Mouse (Mus musculus) hindbrain, embryonic 12.5 days (tissue): Measurements from ENCODE around the gene Tmem199. TPM values are rescaled to one million over a fixed set of nuclear protein-coding genes. Genes with fewer than 3 reads are reported as not detected.

Experiments
- ATAC-seq: fragments of 200-750 bp; cut with Nextera tagmentation; 2 replicates; pipeline ENCODE4 v1.8.0; 2017; ENCODE audit warnings: moderate TSS enrichment; ENCODE audit not compliant: low FRiP score
- H3K27ac ChIP-seq: fragments of 300-500 bp; sonication (generic); 2 replicates; pipeline ENCODE4 v1.5.1; 2016; ENCODE audit warnings: mild to moderate bottlenecking
- H3K27me3 ChIP-seq: fragments of 300-500 bp; sonication (generic); 2 replicates; pipeline ENCODE4 v1.6.1; 2016; ENCODE audit warnings: mild to moderate bottlenecking
- H3K36me3 ChIP-seq: fragments of 300-500 bp; sonication (generic); 2 replicates; pipeline ENCODE4 v1.6.1; 2016; ENCODE audit warnings: mild to moderate bottlenecking
- H3K4me1 ChIP-seq: fragments of 300-500 bp; sonication (generic); 2 replicates; pipeline ENCODE4 v1.6.1; 2016
- H3K4me2 ChIP-seq: fragments of 300-500 bp; sonication (generic); replicated peaks from 2 replicates; pipeline ENCODE4 v1.6.1; 2016; ENCODE audit warnings: mild to moderate bottlenecking
- H3K4me3 ChIP-seq: fragments of 300-500 bp; sonication (generic); 2 replicates; pipeline ENCODE4 v1.5.1; 2016; ENCODE audit warnings: mild to moderate bottlenecking
- H3K9ac ChIP-seq: fragments of 300-500 bp; sonication (generic); 2 replicates; pipeline ENCODE4 v1.6.1; 2016; ENCODE audit warnings: mild to moderate bottlenecking, moderate library complexity
- H3K9me3 ChIP-seq: fragments of 300-500 bp; sonication (generic); replicated peaks from 2 replicates; pipeline ENCODE4 v1.6.1; 2016; ENCODE audit warnings: mild to moderate bottlenecking
- WGBS: fragments of 180-500 bp; shearing (Covaris S2); methylation state at CpG from one replicate; pipeline ENCODE4 v1.1.7; 2016; 5-methylcytosine and 5-hydroxymethylcytosine counted together
- polyA plus RNA-seq: library from polyadenylated mRNA; unstranded; fragments of >200 nt; fragmentation: Nextera tagmentation; extraction: Ambion mirVana; gene quantifications from 2 replicates; pipeline ENCODE4 v1.2.1, GENCODE M21; 2016

The Tmem199 gene
- polyA plus RNA-seq, 1 experiment from 2014 or later: 75.2 TPM

- Histone ChIP-seq H3K4me2 (peak within 1 kb of the TSS; percentile 92), H3K4me3 (peak within 1 kb of the TSS; percentile 75), H3K27me3 (peaks cover 43% of the 10 kb centered on the region), H3K27ac (peak within 1 kb of the TSS; percentile 95), H3K36me3 (no peaks in the 10 kb centered on the region), H3K4me1 (peaks cover 26% of the 10 kb centered on the region), H3K9me3 (no peaks in the 10 kb centered on the region), H3K9ac (peak within 1 kb of the TSS; percentile 59)
- ATAC-seq: no peak
- 35% methylated on average over 7 of the region's 7 CpGs for WGBS
These were observed 13.0 kb downstream of the Tmem199 start, which contains the start of gene Vtn for GRCm38 (mm10) chr11:78499004-78499403. Vtn (plus strand) TSS chr11:78499091.

DNA sequence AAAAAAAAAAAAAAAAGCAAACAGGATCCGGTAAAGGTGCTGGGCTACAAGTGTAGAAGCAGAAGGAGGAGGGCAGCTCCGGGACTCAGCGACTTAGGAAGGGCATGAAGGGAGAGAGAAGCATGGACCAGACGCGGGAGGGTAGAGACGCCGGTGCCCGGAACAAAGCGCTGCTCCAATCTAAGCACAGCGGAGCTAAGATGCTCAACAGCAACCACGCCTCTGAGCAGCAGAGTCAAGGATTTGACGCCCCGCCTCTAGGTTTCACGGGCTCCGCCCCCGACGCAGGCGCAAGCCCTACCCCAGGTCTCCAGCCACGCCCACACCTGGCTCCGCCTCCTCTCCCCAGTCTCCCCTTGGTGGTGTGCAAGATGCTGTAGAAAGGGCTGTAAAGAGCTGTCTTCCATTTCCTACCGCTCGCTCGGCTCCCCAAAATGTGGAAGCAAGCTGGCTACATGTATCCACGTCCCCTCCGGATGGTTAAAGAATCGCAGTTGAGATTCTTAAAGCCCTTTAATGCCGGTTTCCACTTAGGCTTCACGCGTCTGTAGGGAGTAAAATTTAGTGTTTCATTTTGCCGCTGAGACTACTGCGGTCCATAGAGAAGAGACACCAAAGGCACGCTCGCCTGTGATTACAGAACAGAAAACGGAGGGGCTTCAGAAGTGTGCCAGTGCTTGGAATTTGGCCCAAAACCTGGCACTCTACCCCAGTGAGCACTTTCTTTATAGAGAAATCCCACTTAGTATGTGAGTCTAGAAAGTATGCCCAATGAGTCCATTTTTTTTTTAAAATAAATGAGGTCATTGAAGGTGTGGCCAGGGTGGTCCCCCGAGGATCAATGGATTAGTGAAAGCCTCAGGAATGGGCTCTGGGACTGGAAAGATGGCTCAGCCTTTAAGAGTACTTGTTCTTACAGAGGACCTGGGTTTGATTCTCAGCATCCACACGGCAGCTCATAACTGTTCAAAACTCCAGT, 14.1 kb downstream of the Tmem199 start, which contains the start of gene Sarm1:
Sarm1 (minus strand) TSS at position 211 of the 979 bp plus-strand sequence.
- peaks cover 26% of the 10 kb centered on the region for H3K4me1 ChIP-seq
- peak within 1 kb of the TSS; percentile 89 for H3K9ac ChIP-seq
- no peaks in the 10 kb centered on the region for H3K9me3 ChIP-seq
- H3K36me3 ChIP-seq: no peaks in the 10 kb centered on the region
- peak; percentile 96 for ATAC-seq
- H3K27ac ChIP-seq: peak within 1 kb of the TSS; percentile 95
- peaks cover 43% of the 10 kb centered on the region for H3K27me3 ChIP-seq
- H3K4me3 ChIP-seq: peak within 1 kb of the TSS; percentile 75
- 4% methylated on average over 36 of the region's 36 CpGs for WGBS
- peak within 1 kb of the TSS; percentile 92 for H3K4me2 ChIP-seq

GRCm38 (mm10) chr11:78497071-78497541, 14.9 kb downstream of the Tmem199 start:
- WGBS: under 1% methylated on average over 44 of the region's 44 CpGs
- H3K4me2 ChIP-seq: peak overlapping the region; percentile 92
- peak; percentile 80 for ATAC-seq
- peaks cover 26% of the 10 kb centered on the region for H3K4me1 ChIP-seq
- peaks cover 43% of the 10 kb centered on the region for H3K27me3 ChIP-seq
- H3K4me3 ChIP-seq: peak overlapping the region; percentile 75
- H3K27ac ChIP-seq: peak overlapping the region; percentile 95
- H3K36me3 ChIP-seq: no peaks in the 10 kb centered on the region
- peak overlapping the region; percentile 89 for H3K9ac ChIP-seq
- no peaks in the 10 kb centered on the region for H3K9me3 ChIP-seq

- no peaks in the 10 kb centered on the region for H3K9me3 ChIP-seq
- 9% methylated on average over 6 of the region's 6 CpGs for WGBS
- H3K4me3 ChIP-seq: peak overlapping the region; percentile 75
These were observed 16.1 kb downstream of the Tmem199 start for GRCm38 (mm10) chr11:78495904-78496303.

DNA sequence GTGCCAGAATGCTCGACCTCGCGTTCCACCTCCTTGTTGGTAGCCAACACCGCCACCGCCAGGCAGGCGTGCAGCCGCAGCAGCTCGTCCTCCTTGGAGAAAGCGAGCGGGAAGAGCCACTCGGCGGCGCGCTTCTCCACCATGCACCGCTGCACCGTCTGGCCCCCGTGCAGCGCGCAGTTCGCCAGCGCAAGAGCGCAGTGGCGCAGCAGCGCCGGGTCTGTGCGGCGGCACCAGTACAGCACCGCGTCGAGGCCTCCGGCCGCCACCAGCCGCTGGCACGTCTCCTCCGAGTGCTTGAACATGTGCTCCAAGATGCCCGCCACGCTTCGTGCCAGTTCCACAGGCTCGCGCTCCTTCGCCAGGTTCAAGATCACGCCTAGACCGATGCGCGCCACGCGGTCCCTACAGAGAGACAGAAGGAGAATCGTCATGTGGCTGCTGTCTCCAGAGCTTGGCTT, 21.2 kb downstream of the Tmem199 start:
- ATAC-seq: peak; percentile 68
- peaks cover 76% of the 10 kb centered on the region for H3K27me3 ChIP-seq
- peaks cover 16% of the 10 kb centered on the region for H3K4me1 ChIP-seq
- 7% methylated on average over 48 of the region's 48 CpGs for WGBS
- H3K9me3 ChIP-seq: no peaks in the 10 kb centered on the region
- peak overlapping the region; percentile 54 for H3K4me2 ChIP-seq
- 0 out of 2 replicates have a peak overlapping the region, but pooled peaks have one; percentile 7 for H3K27ac ChIP-seq
- peaks cover 16% of the 10 kb centered on the region; the same call in 1 of the 2 replicates for H3K36me3 ChIP-seq
- H3K9ac ChIP-seq: peak overlapping the region; percentile 53
- H3K4me3 ChIP-seq: peak overlapping the region; percentile 26

More at GRCm38 (mm10) chr11:78495904-78496303, 16.1 kb downstream of the Tmem199 start:
- no peak for ATAC-seq
- Histone ChIP-seq H3K4me2 (peak overlapping the region; percentile 92), H3K27me3 (peaks cover 51% of the 10 kb centered on the region), H3K27ac (no peak overlapping the region), H3K9ac (peak overlapping the region; percentile 89), H3K36me3 (no peaks in the 10 kb centered on the region), H3K4me1 (peaks cover 28% of the 10 kb centered on the region)

DNA sequence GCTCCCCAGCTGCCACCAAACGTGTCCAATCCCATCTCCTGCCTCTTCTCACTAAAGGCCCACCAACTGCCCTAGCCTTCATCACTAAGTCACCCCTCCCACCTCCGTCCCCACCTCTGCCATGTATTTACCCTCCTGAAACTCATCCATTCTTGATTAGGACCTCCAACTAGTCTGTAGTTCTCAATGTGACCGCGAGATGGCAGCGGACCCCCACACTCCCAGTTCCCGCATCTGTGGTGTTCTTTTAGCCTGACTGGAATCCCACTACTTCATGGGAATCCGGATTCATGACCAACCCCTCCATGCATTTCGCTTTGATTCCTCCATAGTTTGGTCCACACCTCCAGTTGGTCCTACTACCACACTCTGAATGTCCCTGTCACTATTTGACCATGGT, 23.8 kb downstream of the Tmem199 start:
- H3K36me3 ChIP-seq: peaks cover 18% of the 10 kb centered on the region
- WGBS: 5% methylated on average over 8 of the region's 8 CpGs
- H3K4me2 ChIP-seq: no peak overlapping the region
- H3K27me3 ChIP-seq: peaks cover 61% of the 10 kb centered on the region
- no peak overlapping the region for H3K9ac ChIP-seq
- H3K4me3 ChIP-seq: no peak overlapping the region
- H3K9me3 ChIP-seq: no peaks in the 10 kb centered on the region
- peaks cover 9% of the 10 kb centered on the region for H3K4me1 ChIP-seq
- H3K27ac ChIP-seq: no peak overlapping the region
- ATAC-seq: no peak

GRCm38 (mm10) chr11:78483639-78484038, 28.3 kb downstream of the Tmem199 start:
- WGBS: 64% methylated on average over 7 of the region's 7 CpGs
- Histone ChIP-seq H3K27me3 (peaks cover 31% of the 10 kb centered on the region), H3K36me3 (peaks cover 33% of the 10 kb centered on the region), H3K9me3 (no peaks in the 10 kb centered on the region), H3K27ac (no peak overlapping the region), H3K4me2 (no peak overlapping the region), H3K9ac (no peak overlapping the region), H3K4me3 (no peak overlapping the region), H3K4me1 (no peaks in the 10 kb centered on the region)
- ATAC-seq: no peak

GRCm38 (mm10) chr11:78475289-78475688, 36.7 kb downstream of the Tmem199 start:
- WGBS: 92% methylated on average over 3 of the region's 3 CpGs
- ATAC-seq: no peak
- H3K4me1 ChIP-seq: no peaks in the 10 kb centered on the region
- no peaks in the 10 kb centered on the region for H3K9me3 ChIP-seq
- H3K36me3 ChIP-seq: peaks cover 13% of the 10 kb centered on the region; the same call in 1 of the 2 replicates
- H3K9ac ChIP-seq: no peak overlapping the region
- no peaks in the 10 kb centered on the region for H3K27me3 ChIP-seq
- H3K27ac ChIP-seq: no peak overlapping the region
- no peak overlapping the region for H3K4me2 ChIP-seq
- H3K4me3 ChIP-seq: no peak overlapping the region

DNA sequence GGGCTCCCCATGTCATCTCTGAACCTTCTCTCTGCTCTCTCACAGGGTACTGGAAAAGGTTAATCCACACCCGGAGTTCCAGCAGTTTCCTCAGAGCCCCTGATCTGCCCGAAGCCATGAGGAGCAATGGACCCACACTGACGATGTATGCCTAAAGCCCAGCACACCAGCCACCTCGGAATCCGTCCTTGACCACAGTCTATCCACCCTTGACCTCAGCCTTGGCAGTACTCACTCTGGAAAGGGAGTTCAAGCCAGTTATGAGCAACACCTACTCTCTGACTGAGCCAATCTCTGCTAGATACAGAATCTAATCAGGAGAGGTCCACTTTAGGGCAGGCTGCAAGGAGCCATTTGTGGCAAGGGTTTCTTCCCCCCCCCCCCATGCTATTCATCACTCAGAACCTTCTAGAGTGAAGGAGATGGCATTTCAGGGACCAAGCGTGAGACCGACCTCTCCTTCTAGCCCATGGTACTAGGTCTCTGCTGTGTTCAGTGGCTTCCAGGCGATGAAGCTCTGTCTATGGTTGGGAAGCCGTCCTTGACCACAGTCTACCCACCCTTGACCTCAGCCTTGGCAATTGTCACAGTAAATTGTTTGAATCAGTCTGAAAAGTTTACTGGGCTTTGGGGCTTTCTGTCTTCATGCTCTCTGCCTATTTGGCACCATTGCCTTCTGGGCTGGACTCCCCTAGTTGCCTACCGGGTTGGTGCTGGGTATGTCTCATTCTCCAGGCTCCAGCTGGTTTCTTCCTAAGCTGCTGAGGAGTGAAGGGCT, 40.5 kb downstream of the Tmem199 start:
- Histone ChIP-seq H3K27me3 (no peaks in the 10 kb centered on the region), H3K9me3 (no peaks in the 10 kb centered on the region), H3K9ac (no peak overlapping the region), H3K4me1 (peaks cover 3% of the 10 kb centered on the region), H3K27ac (no peak overlapping the region), H3K36me3 (peaks cover 11% of the 10 kb centered on the region; the same call in 1 of the 2 replicates), H3K4me3 (no peak overlapping the region), H3K4me2 (no peak overlapping the region)
- ATAC-seq: no peak
- WGBS: 89% methylated on average over 10 of the region's 10 CpGs

DNA sequence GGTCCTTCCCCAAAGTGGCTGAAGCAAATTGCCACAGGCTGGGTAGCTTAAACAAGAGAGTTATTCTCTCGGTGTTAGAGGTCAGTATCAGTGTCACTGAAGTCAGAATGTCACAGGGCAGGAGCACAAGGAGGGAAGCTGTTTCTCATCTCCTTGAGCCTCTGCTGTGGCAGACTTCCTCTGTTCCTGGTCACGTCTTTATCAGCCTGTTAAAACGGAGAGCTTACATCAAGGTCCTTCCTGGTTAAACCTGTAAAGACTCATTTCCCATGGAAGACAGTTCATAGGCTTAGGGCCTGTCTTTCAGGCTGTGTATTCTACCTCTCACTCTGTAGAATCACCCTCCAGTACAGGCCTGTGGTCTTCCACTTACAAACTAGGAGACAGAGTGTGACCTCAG, 44.0 kb downstream of the Tmem199 start:
- Histone ChIP-seq H3K27me3 (no peaks in the 10 kb centered on the region), H3K9me3 (no peaks in the 10 kb centered on the region), H3K4me3 (no peak overlapping the region), H3K9ac (no peak overlapping the region), H3K4me1 (peaks cover 14% of the 10 kb centered on the region), H3K4me2 (no peak overlapping the region), H3K27ac (no peak overlapping the region), H3K36me3 (0 out of 2 replicates have a peak, but pooled peaks cover 5% of the 10 kb centered on the region)
- ATAC-seq: no peak
- 66% methylated on average over 3 of the region's 3 CpGs for WGBS

- Histone ChIP-seq H3K27ac (no peak overlapping the region), H3K9me3 (no peaks in the 10 kb centered on the region), H3K9ac (no peak overlapping the region), H3K36me3 (0 out of 2 replicates have a peak, but pooled peaks cover under 1% of the 10 kb centered on the region), H3K4me1 (peaks cover 14% of the 10 kb centered on the region), H3K4me2 (no peak overlapping the region), H3K27me3 (no peaks in the 10 kb centered on the region), H3K4me3 (no peak overlapping the region)
- 89% methylated on average over 7 of the region's 7 CpGs for WGBS
- no peak for ATAC-seq
These were observed 44.5 kb downstream of the Tmem199 start for GRCm38 (mm10) chr11:78467515-78467914.
